In the genomic region with DNA sequence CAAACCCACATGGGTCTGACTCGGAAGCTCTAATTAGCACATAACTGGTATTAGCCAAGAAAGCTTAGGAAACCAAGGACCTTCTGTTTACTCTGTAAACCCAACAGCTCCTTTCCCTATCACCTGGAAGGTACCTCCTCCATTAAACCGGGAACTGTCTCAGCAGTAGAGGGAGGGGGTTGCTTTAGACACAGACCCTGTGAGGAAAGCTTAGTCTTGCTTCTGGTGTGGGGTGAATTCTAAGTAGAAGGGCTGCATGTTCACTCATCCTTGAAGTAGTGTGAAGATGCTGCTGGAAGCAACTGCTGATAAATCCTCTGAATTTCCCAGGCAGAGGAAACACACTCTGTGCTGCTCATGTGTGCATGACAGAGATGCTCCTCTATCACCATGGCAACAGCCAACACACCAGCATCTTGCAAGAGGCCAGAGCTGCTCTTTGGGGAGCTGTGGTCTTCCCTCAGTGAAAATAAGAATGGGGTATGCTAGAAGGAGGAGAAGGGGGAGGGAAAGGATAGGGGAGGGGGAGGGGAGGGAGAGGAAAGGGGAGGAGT, we compare ENCODE assay signal across 10 mouse cellular contexts. TPM values are rescaled to one million over a fixed set of nuclear protein-coding genes. Genes with fewer than 3 reads are reported as not detected.
DNase-seq lines count a peak whose midpoint lies in the region; ATAC-seq and TF ChIP-seq lines count a peak whose summit lies in the region.
"Had no signal": no experiment of that assay in that cellular context is flagged by ENCODE, and none has a peak within 500 bp of the region (broad histone marks: within the 10 kb centered on the region; RNA-seq: fewer than 3 reads in every experiment).

No protein-coding gene starts in this region.

- H3K4me1 ChIP-seq in forebrain, embryonic 11.5 days (replicated peaks; ENCODE audit: control insufficient read depth, insufficient read depth, low read length) = peaks cover 9% of the 10 kb centered on the region
- H3K4me1 ChIP-seq in olfactory bulb, adult 2 months (ENCODE audit: control insufficient read depth, insufficient read depth, low read length) = peaks cover 9% of the 10 kb centered on the region

- H3K36me3 ChIP-seq in forebrain, embryonic 11.5 days (ENCODE audit: control insufficient read depth, insufficient read depth, low read length) = no peaks in the 10 kb centered on the region

- H3K27me3 ChIP-seq in forebrain, embryonic 11.5 days (ENCODE audit: control insufficient read depth, insufficient read depth, low read length) = no peaks in the 10 kb centered on the region

- no peak overlapping the region for H3K9ac ChIP-seq in forebrain, embryonic 11.5 days (ENCODE audit: low read length)

- no peak for TF ChIP-seq POLR2A in olfactory bulb, adult 2 months (IDR thresholded peaks at IDR 0.05; ENCODE audit: insufficient read depth, low read depth, low read length)

- peak overlapping the region; percentile 73 for H3K27ac ChIP-seq in forebrain, embryonic 11.5 days (ENCODE audit: low read depth, low read length)
- peak overlapping the region; percentile 94 for H3K27ac ChIP-seq in olfactory bulb, adult 2 months (ENCODE audit: insufficient read depth, low read depth, low read length)

- peak; percentile 6 for DNase-seq in CD4-positive, CD25-positive, alpha-beta regulatory T cell, adult 2 months (ENCODE audit: low read depth, low spot score)
- DNase-seq in forebrain, embryonic 11.5 days (ENCODE audit: low spot score) = peak; percentile 58
- DNase-seq in layer of hippocampus, postnatal 14 days (ENCODE audit: low spot score in 2 of 2) = peak; percentile 32 to 70
- DNase-seq in heart, postnatal 36 days = no peak
- DNase-seq in lung, postnatal 14 days = no peak
- DNase-seq in thymus, postnatal 10 days (ENCODE audit: low spot score in 2 of 2) = no peak
- DNase-seq: kidney, postnatal 10 days had no signal

- no peak for TF ChIP-seq CTCF in olfactory bulb, adult 2 months (IDR thresholded peaks at IDR 0.05; ENCODE audit: insufficient read depth, low read depth, low read length)

- H3K9me3 ChIP-seq in forebrain, embryonic 11.5 days (ENCODE audit: control insufficient read depth, low read length) = no peaks in the 10 kb centered on the region

- intact Hi-C loops in heart, postnatal 36 days (cut with DNase I) = no loop called here

- no peak overlapping the region for H3K4me3 ChIP-seq in forebrain, embryonic 11.5 days (ENCODE audit: low read depth, low read length)
- H3K4me3 ChIP-seq in olfactory bulb, adult 2 months (ENCODE audit: insufficient read depth, low read depth, low read length) = no peak overlapping the region

- 23% methylated on average over 2 of the region's 2 CpGs for WGBS in forebrain, embryonic 11.5 days
- 7% methylated on average over 2 of the region's 2 CpGs for WGBS in olfactory bulb, adult 2 months

- no peak overlapping the region for H3K4me2 ChIP-seq in forebrain, embryonic 11.5 days (ENCODE audit: low read depth, low read length, severe bottlenecking)

- no peak for ATAC-seq in CD4-positive, CD25-positive, alpha-beta regulatory T cell, adult 4 months
- ATAC-seq in forebrain, embryonic 11.5 days (replicated peaks; ENCODE audit: low FRiP score) = peak; percentile 61; the same call in 1 of the 2 replicates

RNA-seq across cellular contexts. Expression of a gene that starts 8.4 kb away (rescaled TPM):
- polyA plus RNA-seq in CD4-positive, CD25-positive, alpha-beta regulatory T cell, adult 4 months (2017; shearing (Covaris generic)) = not detected
- 1.7 TPM in 2 replicates for polyA plus RNA-seq in forebrain, embryonic 11.5 days (2014; fragmentation: Nextera tagmentation; extraction: Ambion mirVana)
- total RNA-seq in layer of hippocampus, postnatal 14 days (2021) = 100 to 1,000 TPM; 650 to 669 TPM
- 93.0 TPM in 1 of 2 replicates, not detected in the other for polyA plus RNA-seq in olfactory bulb, adult 2 months (2012; ENCODE audit: insufficient read depth, insufficient read length, low replicate concordance, missing spikeins)
- total RNA-seq in heart, postnatal 36 days (2021) = 1 to 10 TPM; 3.4 to 5.7 TPM
- total RNA-seq: neutrophil, adult 5-6 weeks had no signal

Comparison
In these comparisons a context has a peak if more than half of its experiments do, and no peak if none do; other contexts are left out.
1. DNase-seq: peak in CD4-positive, CD25-positive, alpha-beta regulatory T cell, adult 2 months (single experiment), forebrain, embryonic 11.5 days (single experiment) and layer of hippocampus, postnatal 14 days (2 of 2); none in heart, postnatal 36 days (0 of 2), lung, postnatal 14 days (single experiment) and thymus, postnatal 10 days (0 of 2).
2. RNA of a gene that starts 8.4 kb away (polyA plus RNA-seq): 93.0 TPM in olfactory bulb, adult 2 months; 1.7 TPM in forebrain, embryonic 11.5 days and not detected in CD4-positive, CD25-positive, alpha-beta regulatory T cell, adult 4 months; every median in the first group is over 10 times any median in the second.